Mouse (Mus musculus): ENCODE results near the gene Pex1. TPM values are rescaled to one million over a fixed set of nuclear protein-coding genes. Genes with fewer than 3 reads are reported as not detected.

Gene Pex1
- total and polyA plus RNA-seq, 3 experiments, result 6.3 to 19.4 TPM; not detected in 1

- Histone ChIP-seq H3K9ac (ENCODE audit: control insufficient read depth, low read depth, low read length, poor library complexity, severe bottlenecking) (no peak overlapping the region), H3K36me3 (ENCODE audit: control insufficient read depth in 1 of 2, insufficient read depth in 2 of 2, low read length in 2 of 2) (peaks cover 4 to 6% of the 10 kb centered on the region in 2 experiments), H3K79me2 (ENCODE audit: control insufficient read depth, insufficient read depth, low read length, poor library complexity) (no peaks in the 10 kb centered on the region), H3K9me3 (replicated peaks; ENCODE audit: insufficient read depth, low read length) (no peaks in the 10 kb centered on the region), H3K4me1 (ENCODE audit: control insufficient read depth in 1 of 2, insufficient read depth in 2 of 2, low read length in 2 of 2) (peaks cover 0 to 3% of the 10 kb centered on the region in 2 experiments; a peak in 2 of 4 replicates), H3K27me3 (ENCODE audit: control insufficient read depth in 1 of 2, insufficient read depth in 2 of 2, low read length in 2 of 2) (no peaks in the 10 kb centered on the region), H3K27ac (ENCODE audit: control insufficient read depth, low read depth, low read length) (no peak overlapping the region), H3K4me3 (ENCODE audit: control insufficient read depth in 1 of 2, insufficient read depth in 1 of 2, low read depth in 2 of 2, low read length in 2 of 2) (no peak overlapping the region)
- no peak for DNase-seq (ENCODE audit: low read depth, low spot score)
- no peak for TF ChIP-seq TAL1 (IDR thresholded peaks at IDR 0.05; ENCODE audit: low read length)
- no peak for TF ChIP-seq ZKSCAN1 (IDR thresholded peaks at IDR 0.05; ENCODE audit: low read depth, low read length)
- TF ChIP-seq KAT2A (conservative IDR thresholded peaks at IDR 0.05; ENCODE audit: low read depth, low read length), result no peak
- no peak for TF ChIP-seq TCF12 (IDR thresholded peaks at IDR 0.05; ENCODE audit: low read depth, low read length)
- TF ChIP-seq MYB (IDR thresholded peaks at IDR 0.05; ENCODE audit: low read depth, low read length), result no peak
- TF ChIP-seq ETS1 (IDR thresholded peaks at IDR 0.05; ENCODE audit: low read depth, low read length), result no peak
- no peak for TF ChIP-seq HCFC1 (IDR thresholded peaks at IDR 0.05; ENCODE audit: low read depth, low read length)
Measured at GRCm38 (mm10) chr5:3630055-3630454, 34.2 kb downstream of the Pex1 start.

GRCm38 (mm10) chr5:3631512-3632271, 35.8 kb downstream of the Pex1 start:
- TF ChIP-seq TBP (IDR thresholded peaks at IDR 0.05; ENCODE audit: low read depth, low read length) (no peak), EP300 (IDR thresholded peaks at IDR 0.05; ENCODE audit: low read depth in 1 of 2, low read length in 2 of 2) (peak in 1 of 2 experiments; percentile 25; a peak in 1 of 4 replicates), POLR2AphosphoS2 (IDR thresholded peaks at IDR 0.05; ENCODE audit: low read length) (no peak), TCF12 (IDR thresholded peaks at IDR 0.05; ENCODE audit: low read depth, low read length) (peak; percentile 27; the same call in 1 of the 2 replicates), CTCF (IDR thresholded peaks at IDR 0.05 in 2 of 3, conservative IDR thresholded peaks at IDR 0.05 in 1 of 3; ENCODE audit: control insufficient read depth in 1 of 3, insufficient read depth in 1 of 3, low read depth in 2 of 3, low read length in 3 of 3, poor library complexity in 1 of 3, severe bottlenecking in 1 of 3) (no peak), KAT2A (conservative IDR thresholded peaks at IDR 0.05; ENCODE audit: low read depth, low read length) (no peak), USF2 (IDR thresholded peaks at IDR 0.05; ENCODE audit: borderline replicate concordance in 1 of 2, insufficient read depth in 1 of 2, low read depth in 1 of 2, low read length in 2 of 2) (no peak)
- H3K27ac ChIP-seq (ENCODE audit: control insufficient read depth, low read depth, low read length), result no peak overlapping the region
- peaks cover 0 to 3% of the 10 kb centered on the region in 2 experiments; a peak in 2 of 4 replicates for H3K4me1 ChIP-seq (ENCODE audit: control insufficient read depth in 1 of 2, insufficient read depth in 2 of 2, low read length in 2 of 2)
- no peak overlapping the region for H3K4me3 ChIP-seq (ENCODE audit: control insufficient read depth in 1 of 2, insufficient read depth in 1 of 2, low read depth in 2 of 2, low read length in 2 of 2)
- peak; percentile 49 for DNase-seq (ENCODE audit: low read depth, low spot score)
- no peaks in the 10 kb centered on the region for H3K79me2 ChIP-seq (ENCODE audit: control insufficient read depth, insufficient read depth, low read length, poor library complexity)
- no peak overlapping the region; the same call in 1 of the 2 replicates for H3K9ac ChIP-seq (ENCODE audit: control insufficient read depth, low read depth, low read length, poor library complexity, severe bottlenecking)
- no peaks in the 10 kb centered on the region for H3K27me3 ChIP-seq (ENCODE audit: control insufficient read depth in 1 of 2, insufficient read depth in 2 of 2, low read length in 2 of 2)
- H3K9me3 ChIP-seq (replicated peaks; ENCODE audit: insufficient read depth, low read length), result no peaks in the 10 kb centered on the region
- H3K36me3 ChIP-seq (ENCODE audit: control insufficient read depth in 1 of 2, insufficient read depth in 2 of 2, low read length in 2 of 2), result peaks cover 4 to 6% of the 10 kb centered on the region in 2 experiments

- TF ChIP-seq E2F4 (IDR thresholded peaks at IDR 0.05; ENCODE audit: borderline replicate concordance, low read depth, low read length), result no peak
- no peak for TF ChIP-seq MXI1 (IDR thresholded peaks at IDR 0.05; ENCODE audit: low read depth, low read length)
- TF ChIP-seq HCFC1 (IDR thresholded peaks at IDR 0.05; ENCODE audit: low read depth, low read length), result no peak
- no peak for TF ChIP-seq ZKSCAN1 (IDR thresholded peaks at IDR 0.05; ENCODE audit: low read depth, low read length)
- TF ChIP-seq MAFK (IDR thresholded peaks at IDR 0.05; ENCODE audit: borderline replicate concordance, low read depth, low read length), result no peak
- no peak for TF ChIP-seq JUND (IDR thresholded peaks at IDR 0.05; ENCODE audit: low read depth, low read length)
- no peak for TF ChIP-seq TAL1 (IDR thresholded peaks at IDR 0.05; ENCODE audit: low read length)
- TF ChIP-seq NELFE (IDR thresholded peaks at IDR 0.05; ENCODE audit: low read depth, low read length), result no peak
- no peak for TF ChIP-seq ETS1 (IDR thresholded peaks at IDR 0.05; ENCODE audit: low read depth, low read length)
- H3K9ac ChIP-seq (ENCODE audit: control insufficient read depth, low read depth, low read length, poor library complexity, severe bottlenecking), result no peak overlapping the region; the same call in 1 of the 2 replicates
- no peak overlapping the region for H3K27ac ChIP-seq (ENCODE audit: control insufficient read depth, low read depth, low read length)
- no peaks in the 10 kb centered on the region for H3K9me3 ChIP-seq (replicated peaks; ENCODE audit: insufficient read depth, low read length)
- peaks cover 0 to 3% of the 10 kb centered on the region in 2 experiments; a peak in 2 of 4 replicates for H3K4me1 ChIP-seq (ENCODE audit: control insufficient read depth in 1 of 2, insufficient read depth in 2 of 2, low read length in 2 of 2)
- H3K4me3 ChIP-seq (ENCODE audit: control insufficient read depth in 1 of 2, insufficient read depth in 1 of 2, low read depth in 2 of 2, low read length in 2 of 2), result no peak overlapping the region
- H3K79me2 ChIP-seq (ENCODE audit: control insufficient read depth, insufficient read depth, low read length, poor library complexity), result no peaks in the 10 kb centered on the region
- peaks cover 4 to 6% of the 10 kb centered on the region in 2 experiments for H3K36me3 ChIP-seq (ENCODE audit: control insufficient read depth in 1 of 2, insufficient read depth in 2 of 2, low read length in 2 of 2)
- no peak for DNase-seq (ENCODE audit: low read depth, low spot score)
- no peaks in the 10 kb centered on the region for H3K27me3 ChIP-seq (ENCODE audit: control insufficient read depth in 1 of 2, insufficient read depth in 2 of 2, low read length in 2 of 2)
Measured at GRCm38 (mm10) chr5:3632285-3632684, 36.4 kb downstream of the Pex1 start.

Measured in MEL (cell line).